Mouse (Mus musculus): Measurements from ENCODE around the gene Abhd14b. TPM values are rescaled to one million over a fixed set of nuclear protein-coding genes. Genes with fewer than 3 reads are reported as not detected.

The Abhd14b gene
- polyA plus RNA-seq, 1 experiment from 2014 or later: 3.0 TPM

DNA sequence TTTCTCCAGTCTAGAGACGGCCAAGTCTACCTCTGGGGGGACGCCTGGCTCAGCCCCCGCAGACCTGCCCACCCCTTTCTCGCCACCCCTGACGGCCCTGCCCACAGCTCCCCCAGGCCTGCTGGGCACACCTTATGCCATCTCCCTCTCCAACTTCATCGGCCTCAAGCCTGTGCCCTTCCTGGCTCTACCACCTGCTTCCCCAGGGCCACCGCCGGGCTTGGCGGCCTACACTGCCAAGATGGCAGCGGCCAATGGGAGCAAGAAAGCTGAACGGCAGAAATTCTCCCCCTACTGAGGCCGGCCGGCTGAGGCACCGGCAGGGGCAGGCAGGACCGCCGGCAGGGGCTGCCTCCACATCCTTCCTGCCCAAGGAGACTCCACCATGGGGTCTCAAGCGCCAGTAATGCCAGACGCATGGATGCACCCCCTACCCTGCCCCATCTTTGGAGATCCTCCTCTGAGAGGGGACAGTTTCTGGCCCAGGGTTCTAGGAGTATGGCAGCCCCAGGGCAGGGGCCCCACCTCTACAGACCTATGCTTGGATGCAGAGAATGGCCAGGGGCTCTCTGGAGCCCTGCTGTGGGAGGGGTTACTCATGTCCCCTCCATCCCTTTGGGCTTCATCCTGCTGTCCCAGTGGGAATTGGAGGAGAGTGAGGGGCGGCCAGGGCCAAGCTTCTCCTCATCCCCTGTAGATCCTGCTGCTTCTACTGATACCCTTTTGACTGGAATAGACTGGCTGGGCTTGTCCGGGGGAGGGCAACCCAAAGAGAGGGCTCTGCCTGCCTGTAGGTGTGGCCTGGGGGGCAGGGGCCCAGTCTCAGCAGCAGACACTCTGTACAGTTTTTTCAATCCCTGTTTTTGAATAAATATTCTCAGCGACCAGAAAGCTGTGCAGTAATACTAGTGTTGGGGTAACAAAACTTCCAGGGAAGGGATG is 16.1 kb downstream of the Abhd14b start:
- no peaks in the 10 kb centered on the region; the same call in 1 of the 2 replicates for H3K27me3 ChIP-seq
- no peak overlapping the region for H3K4me3 ChIP-seq
- no peak overlapping the region for H3K27ac ChIP-seq
- peaks cover 50% of the 10 kb centered on the region for H3K36me3 ChIP-seq (ENCODE audit: poor library complexity, severe bottlenecking)
- 81% methylated on average over 21 of the region's 21 CpGs for WGBS
- H3K4me1 ChIP-seq: peaks cover 51% of the 10 kb centered on the region
- no peak overlapping the region for H3K4me2 ChIP-seq
- H3K9me3 ChIP-seq (replicated peaks): no peaks in the 10 kb centered on the region
- H3K9ac ChIP-seq: peak overlapping the region; percentile 35; the same call in 1 of the 2 replicates
- no peak for ATAC-seq

DNA sequence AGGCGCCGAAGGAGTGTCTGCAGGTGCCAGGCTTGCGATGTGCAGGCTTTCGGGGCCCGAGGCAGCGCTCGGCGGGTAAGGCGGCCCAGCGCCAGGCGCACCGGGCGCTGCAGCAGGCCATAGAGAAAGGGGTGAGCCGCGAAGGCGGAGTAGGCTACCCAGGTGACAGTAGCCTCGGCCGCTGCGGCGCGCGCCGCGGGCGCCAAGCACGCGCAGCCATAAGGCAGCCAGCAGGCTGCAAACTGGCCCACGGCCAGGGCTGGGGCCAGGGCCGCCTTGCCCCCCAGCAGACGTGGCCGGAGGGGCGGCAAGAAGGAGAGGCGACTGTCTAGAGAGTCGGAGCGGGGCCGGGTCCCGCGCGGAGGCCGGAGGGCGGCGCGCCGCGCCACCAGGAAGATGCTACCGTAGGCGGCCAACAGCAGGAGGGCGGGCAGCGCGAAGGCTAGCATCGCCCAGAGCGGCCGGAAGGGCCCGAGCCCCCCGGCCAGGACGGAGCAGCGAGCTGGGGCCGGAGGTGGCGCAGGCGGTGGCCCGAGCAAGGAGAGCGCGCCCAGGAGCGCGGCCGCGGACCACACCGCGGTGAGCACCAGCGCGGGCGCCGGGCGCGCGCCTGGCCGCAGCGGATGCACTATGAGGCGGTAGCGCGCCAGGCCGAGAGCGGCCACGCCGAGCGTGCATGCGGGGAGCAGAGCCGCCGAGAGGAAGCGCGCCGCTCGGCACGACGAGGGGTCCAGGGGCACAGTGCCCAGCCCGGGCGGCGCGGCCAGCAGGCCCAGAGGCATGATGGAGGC is 17.7 kb downstream of the Abhd14b start:
- Histone ChIP-seq H3K36me3 (ENCODE audit: poor library complexity, severe bottlenecking) (peaks cover 46% of the 10 kb centered on the region), H3K4me2 (peak overlapping the region; percentile 95), H3K4me3 (peak overlapping the region; percentile 50), H3K27me3 (no peaks in the 10 kb centered on the region; the same call in 1 of the 2 replicates), H3K4me1 (peaks cover 36% of the 10 kb centered on the region), H3K9ac (peak overlapping the region; percentile 79), H3K27ac (peak overlapping the region; percentile 70), H3K9me3 (replicated peaks) (no peaks in the 10 kb centered on the region)
- WGBS: 2% methylated on average over 99 of the region's 99 CpGs
- peak; percentile 81 for ATAC-seq

DNA sequence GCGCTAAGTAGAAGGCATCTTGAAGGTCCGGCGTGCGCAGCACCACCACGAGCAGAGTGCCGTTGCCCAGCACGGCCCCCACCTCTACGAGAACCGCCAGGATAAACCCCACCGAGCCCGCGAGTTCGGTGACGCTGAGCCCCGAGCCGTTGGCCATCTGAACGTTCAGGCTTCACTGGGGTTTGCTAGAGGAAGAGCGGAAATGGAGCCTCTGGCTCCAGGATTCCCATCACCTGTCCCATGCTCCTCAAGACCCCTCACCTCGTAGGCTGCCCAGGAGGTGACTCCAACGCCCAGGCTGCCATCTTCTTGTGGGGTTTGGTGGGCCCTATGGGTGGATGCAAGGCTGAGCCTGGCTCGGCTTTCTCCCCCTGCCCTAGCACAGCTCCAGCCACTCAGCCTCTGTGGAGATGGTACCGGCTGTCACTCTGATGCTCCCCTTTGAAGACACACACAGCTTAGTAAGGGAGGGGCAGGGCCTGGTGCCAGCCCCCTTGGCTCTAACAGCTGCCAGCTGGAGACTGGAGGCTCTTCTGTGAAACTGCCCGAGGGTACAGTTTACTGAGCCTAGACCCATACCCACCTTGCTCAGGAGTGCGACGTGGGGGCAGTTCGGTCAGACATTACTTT is 18.4 kb downstream of the Abhd14b start, which contains the start of gene Gpr62:
TSS of gene Gpr62 (minus strand) at position 368 of the 630 bp plus-strand sequence.
- no peaks in the 10 kb centered on the region for H3K9me3 ChIP-seq (replicated peaks)
- H3K4me1 ChIP-seq: peaks cover 28% of the 10 kb centered on the region
- ATAC-seq: peak; percentile 64

DNA sequence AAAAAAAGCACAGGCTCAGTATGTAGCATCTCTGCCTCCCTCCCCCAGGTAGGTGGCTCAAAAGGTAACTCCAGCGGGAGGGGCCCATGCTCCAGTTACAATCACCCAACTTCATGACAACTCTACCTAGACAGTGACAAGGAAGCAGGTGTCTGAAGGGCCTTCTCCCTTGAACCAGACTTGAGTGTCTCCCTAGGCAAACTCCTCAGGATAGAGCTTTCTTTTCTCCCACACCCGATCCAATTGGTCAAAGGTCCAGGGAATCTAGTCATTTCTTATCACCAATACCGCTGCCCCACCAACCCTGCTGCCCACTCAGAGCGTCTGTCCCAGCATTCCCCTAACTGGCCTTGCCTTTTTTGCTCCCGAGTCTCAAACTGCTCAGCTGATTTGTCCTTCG is 19.5 kb downstream of the Abhd14b start:
- Histone ChIP-seq H3K9ac (no peak overlapping the region), H3K4me2 (no peak overlapping the region), H3K27ac (no peak overlapping the region), H3K27me3 (no peaks in the 10 kb centered on the region; the same call in 1 of the 2 replicates), H3K4me1 (peaks cover 26% of the 10 kb centered on the region), H3K9me3 (replicated peaks) (no peaks in the 10 kb centered on the region), H3K4me3 (no peak overlapping the region), H3K36me3 (ENCODE audit: poor library complexity, severe bottlenecking) (peaks cover 28% of the 10 kb centered on the region)
- no peak for ATAC-seq
- 88% methylated on average over 6 of the region's 6 CpGs for WGBS

More for the DNA sequence above, 18.4 kb downstream of the Abhd14b start, which contains the start of gene Gpr62:
- Histone ChIP-seq H3K27ac (peak within 1 kb of the TSS; percentile 70), H3K4me3 (peak within 1 kb of the TSS; percentile 50), H3K4me2 (peak within 1 kb of the TSS; percentile 95), H3K27me3 (no peaks in the 10 kb centered on the region; the same call in 1 of the 2 replicates), H3K9ac (peak within 1 kb of the TSS; percentile 79), H3K36me3 (ENCODE audit: poor library complexity, severe bottlenecking) (peaks cover 39% of the 10 kb centered on the region)
- WGBS: 26% methylated on average over 26 of the region's 26 CpGs

GRCm38 (mm10) chr9:106467746-106468145 is 20.5 kb downstream of the Abhd14b start:
- Histone ChIP-seq H3K4me1 (peaks cover 28% of the 10 kb centered on the region), H3K4me2 (no peak overlapping the region), H3K4me3 (no peak overlapping the region), H3K27ac (no peak overlapping the region), H3K27me3 (no peaks in the 10 kb centered on the region; the same call in 1 of the 2 replicates), H3K9ac (no peak overlapping the region), H3K9me3 (replicated peaks) (no peaks in the 10 kb centered on the region), H3K36me3 (ENCODE audit: poor library complexity, severe bottlenecking) (peaks cover 18% of the 10 kb centered on the region)
- 92% methylated on average over 7 of the region's 7 CpGs for WGBS
- ATAC-seq: no peak

DNA sequence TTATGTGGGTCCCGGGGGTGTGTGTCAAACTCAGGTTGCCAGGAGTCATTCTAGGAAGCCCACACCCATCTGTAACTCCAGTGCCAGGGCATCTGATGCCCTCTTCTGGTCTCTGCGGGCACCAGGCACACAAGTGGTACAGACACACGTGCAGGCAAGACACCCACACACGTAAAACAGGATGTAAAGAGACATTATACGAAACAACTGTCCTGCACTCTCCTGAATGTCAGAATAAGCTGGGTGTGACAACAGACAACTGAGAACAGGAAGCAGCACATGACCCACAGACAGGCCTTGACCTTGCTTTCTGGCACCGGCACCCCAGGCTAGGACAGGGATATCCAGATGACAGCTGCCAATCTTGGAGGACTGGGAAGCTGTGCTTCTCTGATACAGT is 22.1 kb downstream of the Abhd14b start:
- 80% methylated on average over 6 of the region's 6 CpGs for WGBS
- peaks cover 3% of the 10 kb centered on the region; the same call in 1 of the 2 replicates for H3K36me3 ChIP-seq (ENCODE audit: poor library complexity, severe bottlenecking)

DNA sequence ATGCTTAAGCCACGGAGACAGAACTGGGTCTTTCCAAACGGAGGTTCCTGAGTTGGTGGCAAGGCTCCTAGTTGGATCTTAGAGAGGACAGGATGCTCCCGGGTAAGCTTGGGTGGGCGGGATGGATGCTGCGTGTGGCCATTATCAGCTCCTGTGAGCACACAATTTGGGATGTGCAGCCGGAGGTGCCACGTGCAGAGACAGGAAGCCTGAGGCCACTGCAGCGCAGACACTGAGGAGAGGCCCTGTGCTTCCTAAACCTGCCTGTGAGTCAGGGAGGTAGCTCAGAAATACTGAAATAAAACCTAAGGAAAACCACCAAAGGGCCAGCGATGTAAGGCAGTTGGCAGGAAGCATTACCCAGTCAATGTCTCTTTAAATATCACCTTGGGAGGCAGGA is 22.5 kb downstream of the Abhd14b start:
- Histone ChIP-seq H3K4me2 (no peak overlapping the region), H3K27me3 (no peaks in the 10 kb centered on the region), H3K4me3 (no peak overlapping the region), H3K27ac (no peak overlapping the region), H3K9ac (no peak overlapping the region), H3K4me1 (peaks cover 28% of the 10 kb centered on the region), H3K9me3 (replicated peaks) (no peaks in the 10 kb centered on the region), H3K36me3 (ENCODE audit: poor library complexity, severe bottlenecking) (no peaks in the 10 kb centered on the region)
- no peak for ATAC-seq
- WGBS: 72% methylated on average over 9 of the region's 9 CpGs

More for the DNA sequence above, 22.1 kb downstream of the Abhd14b start:
- Histone ChIP-seq H3K27me3 (no peaks in the 10 kb centered on the region), H3K4me2 (no peak overlapping the region), H3K9ac (no peak overlapping the region), H3K27ac (no peak overlapping the region), H3K4me3 (no peak overlapping the region), H3K4me1 (peaks cover 28% of the 10 kb centered on the region), H3K9me3 (replicated peaks) (no peaks in the 10 kb centered on the region)
- no peak for ATAC-seq

DNA sequence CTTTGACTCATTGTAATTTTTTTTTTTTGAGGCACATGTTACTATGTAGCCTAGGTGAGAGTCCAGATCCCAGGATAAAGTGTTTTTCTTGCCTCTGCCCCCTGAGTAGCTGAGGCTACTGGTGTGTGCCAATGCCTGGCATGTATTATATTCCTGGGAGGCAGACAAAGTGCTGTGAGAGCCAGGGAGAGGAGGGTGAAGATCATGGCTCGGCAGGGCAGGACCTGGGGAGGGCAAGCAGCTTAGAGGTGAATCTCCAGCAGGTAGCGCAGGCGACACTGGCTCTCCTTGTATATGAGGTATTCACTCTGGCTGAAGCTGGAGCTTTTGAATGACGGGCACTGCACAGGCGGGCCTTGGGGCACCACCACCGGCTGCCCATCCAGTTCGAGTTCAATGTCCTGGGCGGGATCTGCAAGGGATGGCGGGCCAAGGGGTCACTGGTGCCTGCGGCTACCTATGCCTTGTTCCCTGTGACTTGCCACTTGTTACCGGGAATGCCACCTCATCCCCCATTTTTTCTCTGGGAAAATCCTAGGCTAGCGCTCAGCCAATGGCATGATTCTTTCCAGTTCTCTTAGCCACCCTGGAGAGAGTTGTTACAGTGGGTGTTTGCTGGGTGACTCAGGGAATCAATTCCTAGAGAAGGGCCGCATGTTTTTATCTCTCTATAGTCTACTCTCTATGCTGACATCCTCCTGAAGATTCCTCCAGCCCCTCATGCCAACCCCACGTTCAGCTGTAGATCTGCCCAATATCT is 23.9 kb downstream of the Abhd14b start:
- H3K27ac ChIP-seq: no peak overlapping the region
- ATAC-seq: no peak
- H3K4me2 ChIP-seq: no peak overlapping the region
- H3K36me3 ChIP-seq (ENCODE audit: poor library complexity, severe bottlenecking): no peaks in the 10 kb centered on the region
- no peaks in the 10 kb centered on the region for H3K27me3 ChIP-seq
- peaks cover 20% of the 10 kb centered on the region for H3K4me1 ChIP-seq
- WGBS: 62% methylated on average over 14 of the region's 14 CpGs
- no peak overlapping the region for H3K4me3 ChIP-seq
- H3K9ac ChIP-seq: no peak overlapping the region
- H3K9me3 ChIP-seq (replicated peaks): no peaks in the 10 kb centered on the region

- Histone ChIP-seq H3K4me2 (no peak overlapping the region), H3K36me3 (ENCODE audit: poor library complexity, severe bottlenecking) (no peaks in the 10 kb centered on the region), H3K4me1 (peaks cover 22% of the 10 kb centered on the region), H3K27me3 (no peaks in the 10 kb centered on the region), H3K4me3 (no peak overlapping the region), H3K27ac (no peak overlapping the region), H3K9me3 (replicated peaks) (no peaks in the 10 kb centered on the region), H3K9ac (no peak overlapping the region)
- ATAC-seq: no peak
- 17% methylated on average over 5 of the region's 5 CpGs for WGBS
Measured at GRCm38 (mm10) chr9:106471892-106472291, 24.6 kb downstream of the Abhd14b start.

DNA sequence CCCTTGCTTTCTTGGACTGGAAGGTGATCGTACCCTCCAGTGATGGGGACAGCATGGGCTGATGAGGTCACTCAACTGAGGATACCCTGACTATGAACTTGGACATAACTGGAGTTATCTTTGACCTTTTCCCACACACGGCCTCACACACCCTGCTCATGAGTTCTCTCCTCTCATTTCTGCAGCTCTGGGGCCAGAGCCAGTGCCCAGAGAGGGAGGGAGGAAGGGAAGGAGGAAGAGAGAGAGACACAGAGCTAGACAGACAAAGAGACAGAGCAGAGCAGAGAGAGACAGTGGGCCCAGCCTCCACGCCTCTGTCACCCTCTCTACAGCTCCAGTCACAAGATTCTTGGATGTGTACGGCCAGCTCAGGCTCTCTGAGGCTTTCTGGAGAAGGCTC is 25.1 kb downstream of the Abhd14b start:
- H3K27me3 ChIP-seq: no peaks in the 10 kb centered on the region
- 68% methylated on average over 4 of the region's 4 CpGs for WGBS
- no peak overlapping the region for H3K4me3 ChIP-seq
- H3K9ac ChIP-seq: no peak overlapping the region
- no peak for ATAC-seq
- no peaks in the 10 kb centered on the region for H3K36me3 ChIP-seq (ENCODE audit: poor library complexity, severe bottlenecking)
- H3K27ac ChIP-seq: no peak overlapping the region
- no peaks in the 10 kb centered on the region for H3K9me3 ChIP-seq (replicated peaks)
- no peak overlapping the region for H3K4me2 ChIP-seq
- H3K4me1 ChIP-seq: peaks cover 22% of the 10 kb centered on the region

DNA sequence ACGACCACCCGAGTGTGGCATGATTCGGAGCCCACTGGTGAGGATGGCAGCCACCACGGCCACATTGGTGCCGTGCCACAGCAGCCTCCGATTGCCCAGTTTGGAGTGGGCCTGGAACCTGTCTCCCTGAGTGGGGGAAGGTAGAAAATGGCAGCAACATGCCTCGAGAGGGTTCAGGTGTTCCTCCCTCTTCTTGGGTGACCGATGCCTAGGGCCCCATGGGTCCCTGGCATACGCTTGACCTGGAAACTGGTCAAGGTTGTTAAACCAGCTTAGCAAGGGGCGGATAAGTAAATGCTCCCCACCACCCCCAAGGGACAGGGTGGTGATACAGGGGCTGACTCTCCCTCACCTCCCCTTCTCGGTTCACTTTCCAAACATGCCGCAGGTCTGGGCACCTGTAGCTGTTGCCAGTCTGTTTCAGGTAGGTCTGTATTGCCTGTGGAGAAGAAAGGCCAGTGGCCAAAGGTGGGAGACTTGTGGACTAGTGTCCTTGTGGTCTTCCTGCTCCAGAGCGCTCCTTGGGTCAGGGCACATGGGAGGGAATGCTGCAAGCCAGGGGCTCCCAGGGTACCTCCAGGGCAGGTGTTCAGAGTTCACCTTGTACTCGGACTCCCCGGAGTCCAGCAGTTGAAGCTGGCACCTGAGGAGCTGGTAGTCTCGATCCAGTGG is 26.0 kb downstream of the Abhd14b start:
- 90% methylated on average over 16 of the region's 16 CpGs for WGBS
- ATAC-seq: no peak

More for the DNA sequence above, 26.0 kb downstream of the Abhd14b start:
- no peaks in the 10 kb centered on the region for H3K9me3 ChIP-seq (replicated peaks)
- H3K36me3 ChIP-seq (ENCODE audit: poor library complexity, severe bottlenecking): no peaks in the 10 kb centered on the region
- no peaks in the 10 kb centered on the region for H3K27me3 ChIP-seq
- H3K4me1 ChIP-seq: peaks cover 31% of the 10 kb centered on the region
- no peak overlapping the region for H3K27ac ChIP-seq
- H3K4me3 ChIP-seq: no peak overlapping the region
- H3K9ac ChIP-seq: no peak overlapping the region
- no peak overlapping the region for H3K4me2 ChIP-seq

Measured in forebrain, embryonic 13.5 days (tissue).